Mouse (Mus musculus): Measurements from ENCODE around the gene AC124108.1.
A peak's percentile ranks its signal among the peaks of the same experiment; 100 is the strongest.

Gene AC124108.1

DNA sequence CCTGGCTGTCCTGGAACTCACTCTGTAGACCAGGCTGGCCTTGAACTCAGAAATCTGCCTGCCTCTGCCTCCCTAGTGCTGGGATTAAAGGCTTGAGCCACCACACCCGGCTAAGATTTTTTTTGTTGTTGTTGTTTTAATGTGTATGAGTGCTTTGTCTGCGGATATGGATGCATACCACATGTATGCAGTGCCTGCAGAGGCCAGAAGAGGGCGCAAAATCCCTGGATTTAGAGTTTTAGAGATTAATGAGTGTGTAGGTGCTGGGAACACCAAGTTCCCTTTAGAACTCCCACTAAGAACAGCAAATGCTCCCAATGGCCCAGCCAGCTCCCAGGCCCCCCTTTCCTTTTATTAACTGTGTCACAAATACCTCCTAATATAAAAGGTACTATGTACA lies 25.4 kb upstream of the AC124108.1 start:
- DNase-seq: no peak

DNA sequence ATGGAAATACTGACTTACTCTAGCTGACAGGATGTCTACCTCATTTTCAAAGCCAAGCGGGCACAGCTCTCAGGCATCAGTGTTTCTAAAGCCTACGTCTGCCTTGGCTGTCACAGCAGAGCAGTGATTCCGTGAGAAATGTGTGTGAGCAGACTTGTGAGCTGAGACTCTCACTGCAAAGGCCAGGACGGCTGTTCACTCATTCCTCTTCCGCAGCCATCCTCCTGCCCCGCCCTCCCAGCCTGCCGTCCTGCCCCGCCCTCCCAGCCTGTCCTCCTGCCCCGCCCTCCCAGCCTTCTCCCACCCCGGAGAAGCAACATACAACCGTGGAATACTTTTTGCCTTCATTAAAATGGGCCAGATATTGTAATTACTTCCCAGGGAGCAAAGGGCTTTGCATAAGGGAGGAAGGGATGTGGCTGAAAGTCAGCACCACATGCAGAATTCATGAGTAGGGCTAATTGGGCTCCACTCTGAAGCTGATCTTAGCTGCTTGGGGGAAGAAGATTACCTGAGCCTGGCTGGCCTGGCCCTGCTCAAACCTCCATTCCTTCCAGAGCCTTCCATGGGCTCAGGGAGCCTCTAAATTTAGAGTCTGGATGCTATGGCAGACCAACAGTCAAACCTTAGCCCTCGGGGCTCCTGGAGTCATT lies 23.0 kb upstream of the AC124108.1 start:
- no peak for DNase-seq

DNA sequence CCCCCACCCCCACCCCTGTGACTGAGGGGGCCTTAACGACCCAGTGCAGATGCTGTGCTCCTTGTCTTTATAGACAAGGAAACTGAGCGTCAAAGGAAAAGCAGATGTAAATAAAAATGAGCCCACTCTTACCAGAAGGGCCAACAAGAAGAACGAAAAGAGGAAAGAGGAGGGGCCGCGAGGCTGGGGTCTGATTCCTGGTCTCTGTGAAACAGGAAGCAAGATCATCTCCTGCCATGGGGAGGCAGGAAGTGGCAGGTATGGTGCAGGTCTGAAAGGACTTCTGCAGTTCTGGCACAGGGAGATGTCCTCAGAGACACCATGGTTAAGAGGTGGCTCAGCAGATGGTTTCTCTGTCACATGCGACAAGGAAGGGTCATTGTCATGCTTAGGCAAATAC lies 20.6 kb upstream of the AC124108.1 start:
- no peak for DNase-seq

DNA sequence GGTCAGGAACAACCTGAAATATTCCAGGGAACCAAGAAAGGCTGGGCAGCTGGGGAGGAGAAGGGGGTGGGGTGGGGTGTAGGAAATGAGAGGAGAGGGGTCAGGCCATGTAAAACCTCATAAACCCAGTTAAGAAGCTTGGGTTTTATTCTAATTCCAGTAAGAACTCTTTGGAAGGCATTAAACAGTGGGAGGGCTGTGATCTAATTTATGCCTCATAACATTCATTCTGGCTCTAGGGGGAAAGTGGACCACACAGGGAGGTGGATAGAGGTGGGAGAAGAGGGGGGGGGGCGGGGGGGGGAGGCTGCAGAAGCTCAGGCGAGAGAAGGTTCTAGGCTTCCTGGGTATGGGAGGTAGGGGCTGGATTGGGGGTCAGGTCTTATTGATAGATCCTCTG lies 19.6 kb upstream of the AC124108.1 start:
- DNase-seq: no peak

DNA sequence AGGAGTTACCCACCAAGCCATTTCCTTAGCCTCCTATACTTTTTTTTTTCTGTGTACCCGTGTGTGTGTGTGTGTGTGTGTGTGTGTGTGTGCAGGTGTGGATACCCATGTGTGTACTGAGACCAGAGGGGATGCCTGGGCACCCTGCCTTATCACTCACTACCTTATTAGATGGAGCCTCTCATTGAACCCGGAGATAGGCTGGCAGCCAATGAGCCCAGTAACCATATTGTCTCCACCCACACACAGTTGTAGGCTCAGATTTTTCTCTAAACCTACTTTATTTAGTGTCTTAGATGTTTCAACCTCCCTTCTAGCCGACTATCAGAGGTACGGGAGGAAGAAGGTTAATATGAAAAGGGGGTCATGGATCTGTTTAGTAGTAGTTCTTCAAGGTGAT lies 5.0 kb upstream of the AC124108.1 start:
- DNase-seq: no peak

DNA sequence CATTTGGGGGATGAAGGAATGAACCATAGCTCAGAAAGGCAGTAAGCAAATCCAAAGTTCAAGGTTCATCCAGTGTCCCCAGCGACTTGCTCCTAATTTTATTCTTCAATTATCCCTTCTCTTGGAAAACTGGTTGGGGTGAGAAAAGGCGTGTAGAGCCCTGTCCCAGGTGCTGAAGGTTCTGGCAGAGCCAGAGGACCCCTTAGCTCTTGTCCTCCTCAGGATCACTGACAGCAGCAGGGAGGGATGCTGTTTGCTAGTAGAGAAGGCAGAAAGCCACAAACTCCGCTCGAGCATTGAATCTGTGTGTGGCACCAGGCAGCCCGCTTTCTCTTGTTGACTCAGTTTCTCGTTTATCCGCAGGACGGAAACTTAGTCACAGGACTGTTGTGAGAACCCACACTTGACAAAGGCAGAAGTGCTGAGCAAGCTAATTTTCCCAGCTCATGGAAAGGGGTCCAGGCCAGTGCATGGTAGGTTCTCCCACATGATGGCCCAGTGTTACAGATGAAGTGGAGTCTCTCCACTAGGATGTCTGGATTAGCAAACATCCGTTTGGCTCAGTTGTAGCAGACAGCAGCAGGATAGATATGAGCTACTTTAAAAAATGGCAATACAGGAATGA lies 2.7 kb upstream of the AC124108.1 start:
- no peak for DNase-seq

DNA sequence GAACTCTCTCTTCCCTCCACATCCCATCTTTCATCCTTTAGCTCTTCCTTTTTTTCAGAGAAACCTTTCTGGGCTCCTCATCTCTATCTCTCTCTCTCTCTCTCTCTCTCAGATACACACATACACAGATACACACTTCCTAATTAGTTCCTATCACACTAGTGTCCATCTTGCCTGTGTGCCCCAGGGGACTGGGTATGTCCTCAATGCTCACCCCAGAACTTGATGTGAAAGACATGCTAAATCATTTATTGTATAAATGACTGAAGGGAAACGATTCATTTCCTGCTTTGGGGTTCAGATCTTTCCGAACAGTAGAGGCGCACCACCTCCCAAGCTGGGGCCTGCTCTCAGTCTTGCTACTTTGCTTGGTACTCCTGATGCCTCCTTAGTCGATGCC lies 2.0 kb upstream of the AC124108.1 start:
- no peak for DNase-seq

DNA sequence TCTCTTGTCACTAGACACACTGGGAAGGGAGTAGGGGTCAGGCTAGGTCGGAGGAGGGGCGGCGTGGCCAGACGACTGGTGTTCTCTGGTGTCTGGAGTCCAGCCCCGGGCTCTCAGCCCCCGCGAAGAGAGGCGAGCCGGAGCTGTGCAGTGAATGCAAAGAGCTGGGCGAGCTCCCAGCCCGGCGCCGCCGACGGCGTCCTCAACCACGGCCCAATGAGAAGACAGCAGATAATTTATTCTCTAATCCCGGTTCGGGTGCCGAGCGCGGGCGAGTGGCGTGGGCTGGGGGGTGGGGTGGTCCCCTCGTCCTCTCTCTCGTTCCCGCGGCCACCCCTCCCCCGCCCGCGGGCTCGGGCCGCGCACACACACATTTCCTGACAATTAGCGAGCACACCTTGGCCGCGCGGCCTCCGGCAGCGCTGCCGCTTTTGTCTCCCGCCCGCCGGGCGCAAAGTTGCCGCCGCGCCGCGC lies 1.2 kb upstream of the AC124108.1 start:
- peak in 1 of 2 experiments; percentile 15 for DNase-seq

DNA sequence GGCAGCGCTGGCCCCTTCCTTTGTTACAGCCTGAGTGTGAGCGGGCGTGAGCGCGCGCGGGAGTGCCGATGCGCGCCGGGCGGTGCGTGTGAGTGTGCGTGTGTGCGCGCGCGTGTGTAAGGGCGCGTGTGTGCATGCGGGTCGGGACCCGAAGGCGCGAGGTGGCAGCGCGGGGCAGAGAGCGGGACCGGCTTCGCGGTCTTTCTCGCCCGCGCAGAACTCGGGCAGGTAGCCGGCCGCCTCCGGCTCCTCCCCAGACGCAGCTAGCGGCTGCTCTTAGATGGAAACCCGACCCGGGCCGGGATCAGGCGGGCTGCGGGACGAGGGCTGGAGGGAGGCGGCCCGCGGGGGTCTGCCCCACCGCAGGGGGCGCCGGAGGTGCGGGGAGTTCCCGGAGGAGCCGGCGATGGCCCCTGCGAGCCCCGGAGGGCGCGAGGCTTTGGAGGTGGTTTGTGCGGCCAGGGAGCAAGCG lies 600 bp upstream of the AC124108.1 start:
- DNase-seq: no peak

DNA sequence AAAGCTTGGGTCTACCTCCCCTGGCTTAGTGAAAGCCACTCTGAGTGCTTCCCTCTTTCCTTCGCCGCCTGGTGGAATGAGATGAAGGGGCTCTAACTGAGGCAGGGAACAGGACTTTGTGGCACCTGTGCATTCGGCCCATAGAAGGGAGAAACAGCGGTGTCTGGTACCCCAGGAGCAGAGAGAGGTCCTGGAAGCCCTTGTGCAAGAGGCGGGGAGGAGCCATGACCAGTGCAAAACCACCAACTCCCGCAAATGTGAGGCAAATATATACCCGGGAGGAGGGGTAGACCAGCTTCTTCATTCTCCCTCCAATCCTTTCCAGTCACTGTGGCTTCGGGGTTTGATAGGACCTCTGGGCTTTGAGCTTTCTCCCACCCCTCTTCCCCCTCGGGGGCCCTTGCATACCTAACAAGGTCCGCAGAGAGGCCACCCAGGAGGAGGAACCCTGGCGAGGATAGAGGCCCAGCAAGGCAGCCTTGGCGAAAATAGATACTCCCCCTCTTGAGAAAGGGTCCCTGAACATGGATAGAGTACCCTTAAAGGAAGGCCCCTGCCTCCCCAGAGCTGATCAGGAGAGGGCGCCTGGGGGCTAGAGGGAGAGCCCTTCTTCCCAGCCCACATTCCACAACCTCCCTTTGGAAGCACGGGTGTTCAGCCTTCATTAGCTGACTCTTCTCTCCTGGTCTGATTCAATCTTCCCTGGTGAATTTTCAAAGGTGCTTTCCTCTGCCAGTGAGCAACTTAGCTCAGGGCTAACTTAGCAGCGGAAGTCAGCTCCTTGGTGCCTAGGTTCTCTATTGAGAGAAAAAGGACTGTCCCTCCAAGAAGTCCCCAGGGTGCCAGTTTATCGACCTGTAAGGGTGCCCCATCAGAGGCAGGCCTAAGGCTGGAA lies 776 bp downstream of the AC124108.1 start:
- DNase-seq: no peak

DNA sequence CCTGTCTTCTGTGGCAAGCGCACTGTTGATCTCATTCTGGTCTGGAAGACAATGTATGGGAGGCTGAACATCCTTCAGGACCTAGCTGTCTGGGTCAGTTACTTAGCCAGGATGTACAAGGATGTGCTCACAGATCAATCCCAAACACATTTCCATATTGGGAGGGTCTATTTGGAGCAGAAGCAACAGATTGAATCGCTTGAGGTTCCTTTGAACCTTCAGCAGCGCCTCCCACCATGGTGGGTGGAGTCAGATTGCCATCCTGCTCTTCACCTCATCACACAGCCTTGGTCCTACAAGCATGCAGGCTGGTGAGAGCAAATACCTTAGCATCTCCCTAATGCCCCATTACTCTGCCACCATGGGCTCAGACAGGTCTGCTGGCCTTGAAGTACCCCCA lies 2.5 kb downstream of the AC124108.1 start:
- no peak for DNase-seq

DNA sequence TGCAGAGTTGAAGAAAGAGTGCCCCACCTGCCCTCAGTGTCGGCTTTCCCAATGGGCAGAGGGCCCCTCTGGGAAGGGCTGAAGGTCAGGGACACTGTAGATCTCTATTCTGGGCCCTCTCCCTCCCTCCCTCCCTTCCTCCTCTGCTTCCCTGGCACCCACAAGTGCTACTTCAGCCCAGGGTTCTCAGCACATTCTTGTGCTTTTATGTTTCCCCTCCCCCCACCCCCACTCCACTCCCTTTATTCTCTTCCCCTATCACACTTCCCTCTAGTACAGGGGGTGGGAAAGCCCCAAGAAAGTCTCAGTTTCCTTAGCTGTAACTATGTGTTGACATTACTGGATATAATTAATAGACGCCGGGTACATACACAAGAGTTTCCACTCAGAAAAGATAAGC lies 3.4 kb downstream of the AC124108.1 start:
- no peak for DNase-seq

DNA sequence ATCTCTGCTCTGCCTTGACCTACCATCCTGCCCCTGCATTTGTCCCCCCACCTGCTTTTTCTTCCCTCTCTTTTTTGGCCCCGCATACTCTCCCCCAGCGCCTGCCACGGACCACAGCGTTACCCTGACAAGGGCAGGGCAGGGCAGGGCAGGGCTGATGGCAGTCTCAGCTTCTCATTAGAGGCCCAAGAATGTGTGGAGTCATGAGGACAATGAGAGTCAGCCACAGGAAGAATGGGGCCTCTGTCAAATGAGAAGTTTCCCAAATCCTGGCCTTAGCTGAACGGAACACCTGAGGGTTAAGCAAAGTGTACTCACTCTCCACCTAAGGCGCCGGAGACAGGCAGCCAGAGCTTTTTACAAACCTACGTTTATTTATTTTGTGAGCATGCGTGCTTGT lies 3.8 kb downstream of the AC124108.1 start:
- DNase-seq: no peak

DNA sequence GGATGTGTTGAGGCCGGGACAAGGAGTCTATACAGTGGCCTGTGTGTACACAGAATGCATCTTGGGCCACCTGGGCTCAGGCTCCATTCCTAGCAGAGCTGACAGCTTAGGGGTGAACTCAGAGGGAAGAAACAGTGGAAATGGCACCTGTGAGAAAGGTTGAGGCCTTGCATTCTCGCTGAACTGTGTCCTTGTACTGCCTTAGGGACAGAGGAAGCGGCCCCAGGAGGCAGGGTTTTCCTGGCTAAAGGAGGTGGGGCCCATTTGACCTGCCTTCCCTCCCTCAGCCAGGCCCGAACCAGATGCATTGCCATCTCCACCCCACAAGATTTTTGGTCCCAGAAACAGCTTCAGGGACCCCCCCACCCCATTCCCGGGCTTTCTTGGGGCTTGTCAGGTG lies 4.4 kb downstream of the AC124108.1 start:
- DNase-seq: no peak

DNA sequence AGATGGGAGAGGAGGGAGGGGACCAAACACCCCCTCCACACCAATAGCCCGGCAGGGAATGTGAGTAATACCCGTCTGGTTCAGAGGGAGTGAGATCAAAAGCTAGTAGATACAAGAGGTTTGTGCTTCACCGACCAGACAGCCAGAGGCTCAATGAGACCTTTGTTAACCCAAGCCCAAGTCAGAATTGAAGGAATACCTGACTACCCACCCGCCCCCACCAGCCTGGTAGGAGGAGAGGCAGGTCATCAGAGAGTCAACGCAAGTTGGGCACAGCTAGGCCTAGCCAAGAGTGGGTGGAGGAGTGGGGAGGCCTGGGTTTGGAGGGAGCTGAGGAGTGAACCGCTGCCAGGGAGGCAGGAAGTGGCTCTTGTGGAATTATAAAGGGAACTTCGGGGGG lies 5.1 kb downstream of the AC124108.1 start:
- no peak for DNase-seq

DNA sequence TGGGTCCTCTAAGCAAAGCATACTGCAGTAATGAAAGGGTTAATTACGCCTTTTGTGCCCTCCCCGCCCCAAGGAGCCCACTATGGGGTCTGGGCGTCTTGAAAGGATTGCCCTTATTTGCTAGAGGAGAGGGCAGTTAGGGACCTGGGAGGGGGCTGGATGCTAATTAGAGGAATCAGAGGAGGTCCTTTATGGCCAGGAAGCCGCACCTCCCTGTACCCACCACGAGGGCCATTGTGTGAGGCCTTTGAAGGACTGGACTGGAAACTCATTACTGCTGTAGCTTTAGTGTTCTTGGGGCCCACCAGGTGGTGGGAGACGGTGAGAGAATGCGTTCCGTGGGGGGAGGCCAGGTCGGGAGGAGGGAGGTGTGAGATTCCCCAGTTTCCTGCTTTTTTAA lies 6.4 kb downstream of the AC124108.1 start:
- no peak for DNase-seq

DNA sequence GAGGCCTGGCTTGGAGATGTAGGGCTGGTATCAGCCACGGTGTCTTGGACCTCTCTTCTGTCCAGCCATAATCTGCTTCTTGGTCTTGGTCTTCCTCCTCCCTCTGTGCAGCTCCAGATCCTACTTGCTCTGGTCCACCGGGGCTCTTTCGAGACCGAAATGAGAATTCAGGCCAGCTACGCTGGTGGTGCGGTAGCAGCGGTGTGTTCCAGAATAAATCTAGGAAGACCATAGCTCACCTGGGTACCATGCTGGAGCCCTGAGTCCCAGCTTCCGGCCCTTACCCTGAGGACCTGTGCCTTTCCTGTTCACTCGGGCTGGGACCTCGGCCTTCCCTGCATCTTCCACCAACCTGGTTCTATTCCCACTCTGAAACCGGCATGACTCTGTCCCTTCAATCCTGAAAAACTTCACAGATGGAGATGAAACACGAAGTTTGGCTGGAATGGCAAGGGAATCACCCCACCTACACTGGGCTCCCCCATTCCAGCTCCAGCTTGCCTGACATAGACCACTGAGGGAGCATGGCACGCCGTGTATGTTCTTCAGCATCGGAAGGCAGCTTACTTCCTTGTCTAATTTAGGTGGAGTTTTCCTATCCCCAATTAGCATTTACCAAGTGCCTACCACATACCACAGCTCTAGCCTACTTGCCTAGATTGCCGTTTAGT lies 7.3 kb downstream of the AC124108.1 start:
- no peak for DNase-seq

DNA sequence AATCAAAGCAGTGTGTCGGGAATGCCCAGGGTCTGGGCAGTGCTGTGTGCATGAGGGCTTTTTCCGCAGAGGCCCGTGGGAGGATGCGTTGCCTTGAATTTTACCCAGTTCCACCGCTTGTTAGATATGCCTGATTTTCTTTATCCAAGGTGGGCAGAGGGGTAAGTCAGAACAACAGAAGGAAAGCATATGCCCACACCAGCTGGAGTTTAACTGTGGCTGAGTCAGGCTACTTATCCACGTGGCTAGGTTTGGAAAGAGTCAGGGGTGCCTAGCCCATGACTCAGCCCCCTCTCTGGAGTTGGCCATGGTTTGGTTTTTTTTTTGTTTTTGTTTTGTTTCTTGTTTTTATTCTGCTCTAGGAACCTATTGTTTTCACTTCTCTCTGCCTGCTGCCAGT lies 8.0 kb downstream of the AC124108.1 start:
- no peak for DNase-seq

DNA sequence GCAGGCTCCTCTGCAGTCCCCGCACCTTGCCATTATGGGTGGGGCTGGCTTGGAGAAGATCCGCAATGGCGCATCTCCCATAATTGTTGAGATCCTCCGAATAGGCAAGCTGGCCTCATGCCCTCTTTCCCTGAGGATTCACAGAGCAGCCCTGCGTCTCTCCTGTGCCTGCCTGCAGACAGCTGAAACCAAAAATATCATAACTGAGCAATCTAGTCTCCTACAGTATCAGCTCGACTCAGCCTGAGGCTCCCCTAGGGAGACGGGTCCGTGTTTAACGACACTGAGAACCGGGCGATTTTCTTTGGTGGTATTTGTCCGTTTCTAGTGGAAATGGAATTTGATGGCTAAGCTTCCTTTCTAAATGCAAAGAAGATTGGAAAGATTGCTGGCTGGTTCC lies 8.7 kb downstream of the AC124108.1 start:
- DNase-seq: no peak

DNA sequence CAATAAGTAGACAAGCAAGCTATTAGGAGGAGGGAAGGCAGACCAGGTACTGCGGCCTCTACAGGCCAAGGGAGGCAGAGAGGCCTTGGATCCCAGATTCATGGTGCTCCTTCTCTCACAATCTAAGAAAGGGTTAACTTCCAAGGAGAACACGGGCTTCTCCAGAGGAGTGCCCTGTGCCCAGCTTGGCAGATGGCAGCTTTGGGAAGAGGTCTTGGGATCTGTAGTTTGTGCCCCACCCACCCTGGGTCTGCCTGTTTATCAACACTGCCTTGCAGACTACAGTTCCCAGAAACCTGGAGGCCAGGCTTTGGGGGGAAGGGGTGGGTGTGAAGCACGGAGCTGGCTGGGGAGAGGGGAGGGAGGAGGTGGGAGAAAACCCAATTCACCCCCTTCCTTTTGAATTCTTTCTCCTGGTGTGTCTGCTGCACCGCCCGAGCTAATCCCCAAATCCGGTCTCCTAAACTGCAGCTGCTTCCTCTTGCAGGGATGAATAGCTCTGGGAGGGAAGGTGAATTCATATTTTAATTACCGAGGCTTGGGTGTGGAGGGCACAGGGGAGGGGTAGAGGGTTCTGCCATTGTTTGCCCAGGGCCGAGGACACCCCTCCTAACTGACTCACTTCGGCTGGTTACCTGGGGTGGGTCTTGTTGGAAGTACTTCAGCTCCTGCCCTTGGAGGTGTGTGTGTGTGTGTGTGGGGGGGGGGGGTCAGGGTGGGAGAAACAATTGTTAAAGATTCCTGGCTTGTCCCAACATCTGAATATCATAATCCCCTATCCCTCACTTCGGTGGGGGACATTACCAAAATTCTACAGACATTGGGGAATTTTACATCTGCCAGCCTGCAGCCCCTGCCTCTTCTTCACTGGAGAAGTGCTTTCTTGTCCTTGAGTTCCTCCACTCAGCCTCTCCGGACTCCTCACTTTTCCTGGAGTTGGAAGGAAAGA lies 9.6 kb downstream of the AC124108.1 start:
- DNase-seq: no peak

DNA sequence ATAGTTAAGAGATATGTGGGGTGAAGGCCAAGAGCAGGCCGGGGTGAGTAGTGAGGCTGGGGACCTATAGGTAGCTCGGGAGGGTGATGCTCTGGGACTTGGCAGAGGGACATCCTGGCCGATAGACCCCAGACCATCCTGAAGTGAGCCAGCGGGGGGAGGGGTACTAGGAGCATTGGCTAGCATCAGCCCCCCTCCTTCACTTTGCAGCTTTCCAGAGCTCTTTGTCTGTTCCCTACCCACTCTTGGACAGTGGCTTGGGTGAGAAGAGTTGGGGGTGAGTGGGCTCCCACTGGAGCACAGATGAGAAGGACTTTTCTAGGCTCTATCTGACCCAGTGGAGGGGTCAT lies 10.2 kb downstream of the AC124108.1 start:
- DNase-seq: no peak

DNA sequence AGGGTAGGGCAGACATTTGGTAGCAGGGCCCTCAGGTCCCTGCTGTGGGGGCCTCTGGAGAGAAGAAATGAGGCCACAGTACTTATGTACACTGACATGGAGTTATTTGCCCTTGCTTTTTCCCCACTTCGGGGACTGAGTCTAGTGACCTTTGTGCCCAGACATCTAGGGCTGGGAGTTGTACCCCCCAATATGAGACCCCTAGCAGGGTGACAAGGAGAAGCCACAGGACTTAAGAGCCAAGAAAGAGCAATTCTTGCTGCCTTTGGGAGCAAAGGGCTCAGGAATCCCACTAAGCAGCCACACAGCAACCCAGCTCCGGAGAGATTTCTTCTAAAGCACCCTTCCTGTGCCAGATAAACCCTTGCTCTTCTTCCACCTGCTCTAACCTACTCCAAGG lies 10.7 kb downstream of the AC124108.1 start:
- no peak for DNase-seq

All from kidney, adult 8-10 months (tissue).